10 mouse cellular contexts compared by ENCODE assay signal in genomic region chr19:6307733-6308531, GRCm38 (mm10). TPM values are rescaled to one million over a fixed set of nuclear protein-coding genes. Genes with fewer than 3 reads are reported as not detected.
A peak's percentile ranks its signal among the peaks of the same experiment; 100 is the strongest.
DNase-seq lines count a peak whose midpoint lies in the region; ATAC-seq lines count a peak whose summit lies in the region.
"Had no signal": no experiment of that assay in that cellular context is flagged by ENCODE, and none has a peak within 500 bp of the region (broad histone marks: within the 10 kb centered on the region; RNA-seq: fewer than 3 reads in every experiment).

No protein-coding gene starts in this region.

- intact Hi-C loops in left cerebral cortex, postnatal 25 days (cut with DNase I), result no loop called here

- peak; percentile 53 to 55 for DNase-seq in cerebellum, adult 18-20 months
- DNase-seq in cerebellum, adult 11 months, result no peak
- peak; percentile 29 for DNase-seq in ovary, postnatal 36 days (ENCODE audit: low spot score)
- no peak for DNase-seq in ovary, adult 18-20 months (ENCODE audit: low spot score)
- peak; percentile 82 to 89 for DNase-seq in lung, adult 18-20 months
- no peak for DNase-seq in left cerebral cortex, postnatal 25 days (ENCODE audit: low spot score in 2 of 2)
- DNase-seq in ovary, postnatal 10 days (ENCODE audit: low spot score), result no peak
- DNase-seq: forebrain, postnatal 0 days had no signal

- ATAC-seq in granulocyte monocyte progenitor cell, adult 5-6 weeks (replicated peaks; ENCODE audit: poor library complexity, severe bottlenecking), result no peak
- ATAC-seq: forebrain, postnatal 0 days; midbrain, embryonic 15.5 days had no signal

RNA-seq across cellular contexts. Expression of gene Cdc42bpg, which starts 1.7 kb away (rescaled TPM):
- total RNA-seq in left cerebral cortex, postnatal 25 days (2021), result 1 to 10 TPM; 2.7 to 2.9 TPM
- total RNA-seq in granulocyte monocyte progenitor cell, adult 5-6 weeks (2014; fragmentation: Nextera tagmentation), result 2.6 and 4.1 TPM in 2 replicates
- total RNA-seq in granulocyte monocyte progenitor cell, adult 5-6 weeks (2017), result 3.6 and 4.4 TPM in 2 replicates

RNA-seq across cellular contexts. Expression of gene Men1, which starts 26.8 kb away (rescaled TPM):
- total RNA-seq in left cerebral cortex, postnatal 25 days (2021), result 10 to 100 TPM; 69.7 to 70.0 TPM
- total RNA-seq in granulocyte monocyte progenitor cell, adult 5-6 weeks (2014; fragmentation: Nextera tagmentation), result 37.7 and 54.2 TPM in 2 replicates
- total RNA-seq in granulocyte monocyte progenitor cell, adult 5-6 weeks (2017), result 30.5 and 33.4 TPM in 2 replicates

RNA-seq across cellular contexts. Expression of gene Ehd1, which starts 31.4 kb away (rescaled TPM):
- 10 to 100 TPM; 35.9 to 40.3 TPM for total RNA-seq in left cerebral cortex, postnatal 25 days (2021)
- 20.4 and 20.6 TPM in 2 replicates for total RNA-seq in granulocyte monocyte progenitor cell, adult 5-6 weeks (2014; fragmentation: Nextera tagmentation)
- total RNA-seq in granulocyte monocyte progenitor cell, adult 5-6 weeks (2017), result 16.2 and 21.6 TPM in 2 replicates

RNA-seq across cellular contexts. Expression of gene Map4k2, which starts 33.0 kb away (rescaled TPM):
- 10 to 100 TPM; 83.3 to 92.3 TPM for total RNA-seq in left cerebral cortex, postnatal 25 days (2021)
- 50.7 and 54.7 TPM in 2 replicates for total RNA-seq in granulocyte monocyte progenitor cell, adult 5-6 weeks (2014; fragmentation: Nextera tagmentation)
- total RNA-seq in granulocyte monocyte progenitor cell, adult 5-6 weeks (2017), result 26.1 and 30.6 TPM in 2 replicates

RNA-seq across cellular contexts. Expression of gene Sf1, which starts 55.6 kb away (rescaled TPM):
- 100 to 1,000 TPM; 180 to 195 TPM for total RNA-seq in left cerebral cortex, postnatal 25 days (2021)
- 286 and 301 TPM in 2 replicates for total RNA-seq in granulocyte monocyte progenitor cell, adult 5-6 weeks (2014; fragmentation: Nextera tagmentation)
- 187 and 209 TPM in 2 replicates for total RNA-seq in granulocyte monocyte progenitor cell, adult 5-6 weeks (2017)

Comparison
In these comparisons a context has a peak if more than half of its experiments do, and no peak if none do; other contexts are left out.
1. DNase-seq: peak in cerebellum, adult 18-20 months (2 of 2), ovary, postnatal 36 days (single experiment) and lung, adult 18-20 months (2 of 2); none in cerebellum, adult 11 months (single experiment), ovary, adult 18-20 months (single experiment), left cerebral cortex, postnatal 25 days (0 of 2) and ovary, postnatal 10 days (single experiment).